Mouse (Mus musculus) liver, embryonic 14.5 days (tissue): Measurements from ENCODE around the gene Scgn.

Experiments
- CTCF ChIP-seq: IDR thresholded peaks from 2 replicates; pipeline ENCODE4 v1.5.1; 2016; ENCODE audit warnings: antibody characterized with exemption, low read depth, control low read depth
- EP300 ChIP-seq: IDR thresholded peaks from 2 replicates; pipeline ENCODE4 v1.6.1; 2016; ENCODE audit warnings: antibody characterized with exemption, low read depth

- TF ChIP-seq CTCF: no peak
- TF ChIP-seq EP300: no peak
Measured at GRCm38 (mm10) chr13:23917674-23918073, 73.3 kb downstream of the Scgn start.
